Mouse (Mus musculus): Measurements from ENCODE around the gene Ect2. TPM values are rescaled to one million over a fixed set of nuclear protein-coding genes. Genes with fewer than 3 reads are reported as not detected.

The Ect2 gene
- polyA plus RNA-seq, 1 experiment from 2014 or later, result 71.4 TPM

- Histone ChIP-seq H3K36me3 (ENCODE audit: control insufficient read depth, insufficient read depth, low read length) (no peaks in the 10 kb centered on the region), H3K9ac (ENCODE audit: low read length) (no peak overlapping the region), H3K4me1 (replicated peaks; ENCODE audit: control insufficient read depth, insufficient read depth, low read length) (peaks cover 5% of the 10 kb centered on the region; the same call in 1 of the 2 replicates), H3K4me2 (ENCODE audit: low read depth, low read length) (no peak overlapping the region), H3K27ac (ENCODE audit: low read length) (no peak overlapping the region), H3K4me3 (ENCODE audit: low read length) (no peak overlapping the region), H3K27me3 (ENCODE audit: control insufficient read depth, insufficient read depth, low read depth, low read length) (no peaks in the 10 kb centered on the region), H3K9me3 (ENCODE audit: control insufficient read depth, low read length) (no peaks in the 10 kb centered on the region)
- WGBS, result 76% methylated on average over 4 of the region's 4 CpGs
- no peak for ATAC-seq (ENCODE audit: low read depth)
Measured at GRCm38 (mm10) chr3:27190865-27191264, 37.2 kb upstream of the Ect2 start.

GRCm38 (mm10) chr3:27189320-27190261 is 35.9 kb upstream of the Ect2 start:
- peaks cover 5% of the 10 kb centered on the region; the same call in 1 of the 2 replicates for H3K4me1 ChIP-seq (replicated peaks; ENCODE audit: control insufficient read depth, insufficient read depth, low read length)
- H3K9me3 ChIP-seq (ENCODE audit: control insufficient read depth, low read length), result no peaks in the 10 kb centered on the region
- no peak overlapping the region for H3K4me2 ChIP-seq (ENCODE audit: low read depth, low read length)
- H3K4me3 ChIP-seq (ENCODE audit: low read length), result no peak overlapping the region
- peak; percentile 65 for ATAC-seq (ENCODE audit: low read depth)
- H3K9ac ChIP-seq (ENCODE audit: low read length), result no peak overlapping the region
- H3K27me3 ChIP-seq (ENCODE audit: control insufficient read depth, insufficient read depth, low read depth, low read length), result no peaks in the 10 kb centered on the region
- H3K36me3 ChIP-seq (ENCODE audit: control insufficient read depth, insufficient read depth, low read length), result no peaks in the 10 kb centered on the region
- 45% methylated on average over 14 of the region's 14 CpGs for WGBS
- no peak overlapping the region for H3K27ac ChIP-seq (ENCODE audit: low read length)

- no peak for ATAC-seq (ENCODE audit: low read depth)
- H3K9ac ChIP-seq (ENCODE audit: low read length), result no peak overlapping the region
- no peaks in the 10 kb centered on the region for H3K36me3 ChIP-seq (ENCODE audit: control insufficient read depth, insufficient read depth, low read length)
- no peak overlapping the region for H3K27ac ChIP-seq (ENCODE audit: low read length)
- peaks cover 6% of the 10 kb centered on the region for H3K4me1 ChIP-seq (replicated peaks; ENCODE audit: control insufficient read depth, insufficient read depth, low read length)
- H3K4me2 ChIP-seq (ENCODE audit: low read depth, low read length), result no peak overlapping the region
- H3K4me3 ChIP-seq (ENCODE audit: low read length), result no peak overlapping the region
- H3K9me3 ChIP-seq (ENCODE audit: control insufficient read depth, low read length), result no peaks in the 10 kb centered on the region
- WGBS, result 41% methylated on average over 1 of the region's 1 CpGs
- no peaks in the 10 kb centered on the region for H3K27me3 ChIP-seq (ENCODE audit: control insufficient read depth, insufficient read depth, low read depth, low read length)
Measured at GRCm38 (mm10) chr3:27188386-27188785, 34.7 kb upstream of the Ect2 start.

GRCm38 (mm10) chr3:27183601-27184175 is 30.0 kb upstream of the Ect2 start:
- no peak for ATAC-seq (ENCODE audit: low read depth)
- Histone ChIP-seq H3K4me2 (ENCODE audit: low read depth, low read length) (peak overlapping the region; percentile 99), H3K9ac (ENCODE audit: low read length) (peak overlapping the region; percentile 73), H3K27me3 (ENCODE audit: control insufficient read depth, insufficient read depth, low read depth, low read length) (no peaks in the 10 kb centered on the region), H3K4me3 (ENCODE audit: low read length) (peak overlapping the region; percentile 72), H3K9me3 (ENCODE audit: control insufficient read depth, low read length) (no peaks in the 10 kb centered on the region), H3K36me3 (ENCODE audit: control insufficient read depth, insufficient read depth, low read length) (no peaks in the 10 kb centered on the region), H3K27ac (ENCODE audit: low read length) (no peak overlapping the region), H3K4me1 (replicated peaks; ENCODE audit: control insufficient read depth, insufficient read depth, low read length) (peaks cover 3% of the 10 kb centered on the region; the same call in 1 of the 2 replicates)
- 11% methylated on average over 19 of the region's 19 CpGs for WGBS

GRCm38 (mm10) chr3:27182733-27183600 is 29.3 kb upstream of the Ect2 start, which contains the start of gene Nceh1:
TSS of gene Nceh1 (plus strand) at chr3:27182965.
- Histone ChIP-seq H3K9me3 (ENCODE audit: control insufficient read depth, low read length) (no peaks in the 10 kb centered on the region), H3K36me3 (ENCODE audit: control insufficient read depth, insufficient read depth, low read length) (no peaks in the 10 kb centered on the region), H3K4me3 (ENCODE audit: low read length) (peak within 1 kb of the TSS; percentile 72), H3K4me2 (ENCODE audit: low read depth, low read length) (peak within 1 kb of the TSS; percentile 99), H3K27me3 (ENCODE audit: control insufficient read depth, insufficient read depth, low read depth, low read length) (no peaks in the 10 kb centered on the region), H3K4me1 (replicated peaks; ENCODE audit: control insufficient read depth, insufficient read depth, low read length) (peaks cover 3% of the 10 kb centered on the region; the same call in 1 of the 2 replicates), H3K27ac (ENCODE audit: low read length) (no peak within 1 kb of the TSS), H3K9ac (ENCODE audit: low read length) (peak within 1 kb of the TSS; percentile 73)
- ATAC-seq (ENCODE audit: low read depth), result peak; percentile 98
- WGBS, result under 1% methylated on average over 54 of the region's 54 CpGs

GRCm38 (mm10) chr3:27179711-27180110 is 26.0 kb upstream of the Ect2 start:
- no peak overlapping the region for H3K4me3 ChIP-seq (ENCODE audit: low read length)
- no peak overlapping the region for H3K9ac ChIP-seq (ENCODE audit: low read length)
- no peaks in the 10 kb centered on the region for H3K27me3 ChIP-seq (ENCODE audit: control insufficient read depth, insufficient read depth, low read depth, low read length)
- H3K9me3 ChIP-seq (ENCODE audit: control insufficient read depth, low read length), result no peaks in the 10 kb centered on the region
- H3K27ac ChIP-seq (ENCODE audit: low read length), result no peak overlapping the region
- peaks cover 3% of the 10 kb centered on the region; the same call in 1 of the 2 replicates for H3K4me1 ChIP-seq (replicated peaks; ENCODE audit: control insufficient read depth, insufficient read depth, low read length)
- WGBS, result 80% methylated on average over 8 of the region's 8 CpGs
- H3K36me3 ChIP-seq (ENCODE audit: control insufficient read depth, insufficient read depth, low read length), result no peaks in the 10 kb centered on the region
- no peak overlapping the region for H3K4me2 ChIP-seq (ENCODE audit: low read depth, low read length)
- ATAC-seq (ENCODE audit: low read depth), result no peak

GRCm38 (mm10) chr3:27170257-27170656 is 16.6 kb upstream of the Ect2 start:
- ATAC-seq (ENCODE audit: low read depth), result no peak
- Histone ChIP-seq H3K36me3 (ENCODE audit: control insufficient read depth, insufficient read depth, low read length) (no peaks in the 10 kb centered on the region), H3K9ac (ENCODE audit: low read length) (no peak overlapping the region), H3K9me3 (ENCODE audit: control insufficient read depth, low read length) (no peaks in the 10 kb centered on the region), H3K4me1 (replicated peaks; ENCODE audit: control insufficient read depth, insufficient read depth, low read length) (no peaks in the 10 kb centered on the region), H3K4me3 (ENCODE audit: low read length) (no peak overlapping the region), H3K27ac (ENCODE audit: low read length) (no peak overlapping the region), H3K27me3 (ENCODE audit: control insufficient read depth, insufficient read depth, low read depth, low read length) (no peaks in the 10 kb centered on the region), H3K4me2 (ENCODE audit: low read depth, low read length) (no peak overlapping the region)
- WGBS, result 62% methylated on average over 1 of the region's 1 CpGs

GRCm38 (mm10) chr3:27165481-27166065 is 11.9 kb upstream of the Ect2 start:
- Histone ChIP-seq H3K27ac (ENCODE audit: low read length) (no peak overlapping the region), H3K4me3 (ENCODE audit: low read length) (no peak overlapping the region), H3K36me3 (ENCODE audit: control insufficient read depth, insufficient read depth, low read length) (no peaks in the 10 kb centered on the region), H3K4me2 (ENCODE audit: low read depth, low read length) (no peak overlapping the region), H3K27me3 (ENCODE audit: control insufficient read depth, insufficient read depth, low read depth, low read length) (no peaks in the 10 kb centered on the region), H3K4me1 (replicated peaks; ENCODE audit: control insufficient read depth, insufficient read depth, low read length) (no peaks in the 10 kb centered on the region), H3K9ac (ENCODE audit: low read length) (no peak overlapping the region), H3K9me3 (ENCODE audit: control insufficient read depth, low read length) (no peaks in the 10 kb centered on the region)
- 78% methylated on average over 3 of the region's 3 CpGs for WGBS
- ATAC-seq (ENCODE audit: low read depth), result no peak
